Mouse (Mus musculus): Measurements from ENCODE around the gene Pecam1.

DNA sequence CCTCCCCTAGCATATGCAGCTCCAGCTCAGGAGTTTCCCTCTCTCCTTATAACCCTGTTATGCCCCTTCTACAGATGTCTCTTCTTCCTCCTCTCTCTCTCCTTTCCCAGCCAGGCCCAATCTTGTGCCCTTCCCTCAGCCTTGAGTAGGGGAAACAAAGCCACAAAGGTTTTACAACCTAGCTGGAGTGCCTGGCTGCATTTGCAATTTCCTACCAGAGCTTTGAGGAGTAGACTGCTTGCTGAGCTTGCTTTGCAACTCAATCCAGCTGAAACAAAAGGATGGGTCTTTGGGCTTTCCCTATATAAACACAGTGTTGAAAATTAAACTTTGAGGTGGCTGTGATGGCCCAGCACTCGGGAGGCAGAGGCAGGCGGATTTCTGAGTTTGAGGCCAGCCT lies 117.0 kb downstream of the Pecam1 start:
- TF ChIP-seq CTCF (IDR thresholded peaks at IDR 0.05; ENCODE audit: insufficient read depth, low read depth, low read length) (no peak), POLR2A (IDR thresholded peaks at IDR 0.05; ENCODE audit: insufficient read depth, low read depth, low read length) (no peak)

All from olfactory bulb, adult 2 months (tissue).